Mouse (Mus musculus) lung, postnatal 0 days (tissue): ENCODE results near the gene Eri3.

ENCODE experiments used
- CTCF ChIP-seq: IDR thresholded peaks from 2 replicates; pipeline ENCODE4 v1.5.1; 2016; ENCODE audit warnings: antibody characterized with exemption, mild to moderate bottlenecking
- EP300 ChIP-seq: IDR thresholded peaks from 2 replicates; pipeline ENCODE4 v1.6.1; 2016; ENCODE audit warnings: antibody characterized with exemption, mild to moderate bottlenecking, control low read depth

DNA sequence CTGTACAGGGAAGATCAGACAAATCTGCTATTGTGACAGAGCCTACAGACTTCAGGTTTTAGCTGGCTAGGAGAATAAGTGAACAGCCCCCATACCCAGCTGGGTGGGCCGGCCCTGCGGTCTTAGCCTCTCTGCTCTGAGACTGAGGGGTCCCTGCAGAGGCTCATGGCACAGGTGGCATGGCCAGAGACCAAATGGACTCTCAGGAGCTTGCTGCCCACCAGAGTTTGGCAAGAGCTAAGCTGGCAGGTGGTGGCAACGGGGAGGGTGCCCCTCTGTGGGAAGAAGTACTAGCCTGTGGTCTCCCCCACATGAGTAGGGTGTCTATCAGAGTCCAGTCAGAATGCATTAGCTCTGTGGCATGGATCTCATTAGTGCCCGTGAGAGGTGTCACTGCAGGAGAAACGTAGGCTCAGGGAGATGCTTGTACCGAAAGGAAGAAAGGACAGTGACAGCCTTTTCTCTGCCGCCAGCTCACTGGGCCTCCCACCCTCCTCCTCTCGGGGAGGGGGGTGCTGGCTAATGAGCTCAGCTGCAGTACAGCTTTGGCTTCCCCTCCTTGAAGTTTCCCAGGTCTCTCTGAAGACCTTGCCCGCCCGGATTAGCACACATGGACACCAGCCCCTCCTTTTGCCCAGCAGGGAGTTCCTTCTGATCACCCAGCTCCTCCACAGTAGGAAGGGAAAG, 104.0 kb downstream of the Eri3 start:
- TF ChIP-seq CTCF (no peak), EP300 (no peak)
